Mouse (Mus musculus) liver, embryonic 12.5 days (tissue): Measurements from ENCODE around the gene Jak1. TPM values are rescaled to one million over a fixed set of nuclear protein-coding genes. Genes with fewer than 3 reads are reported as not detected.
"Not testable (repeated sequence)": the region's sequence is repeated elsewhere in the genome, so short reads cannot be mapped to it uniquely, and the experiment has no call there.

Source experiments
- ATAC-seq: fragments of 200-750 bp; cut with Nextera tagmentation; 2 replicates; pipeline ENCODE4 v1.8.0; 2017; ENCODE audit warnings: moderate number of reproducible peaks, mild to moderate bottlenecking, moderate library complexity
- H3K27ac ChIP-seq: fragments of 300-500 bp; sonication (generic); 2 replicates; pipeline ENCODE4 v1.5.1; 2016; ENCODE audit warnings: mild to moderate bottlenecking
- H3K27me3 ChIP-seq: fragments of 300-500 bp; sonication (generic); replicated peaks from 2 replicates; pipeline ENCODE4 v1.6.1; 2016; ENCODE audit warnings: mild to moderate bottlenecking, moderate library complexity
- H3K36me3 ChIP-seq: fragments of 300-500 bp; sonication (generic); 2 replicates; pipeline ENCODE4 v1.6.1; 2016; ENCODE audit warnings: mild to moderate bottlenecking, moderate library complexity
- H3K4me1 ChIP-seq: fragments of 300-500 bp; sonication (generic); 2 replicates; pipeline ENCODE4 v1.6.1; 2016
- H3K4me2 ChIP-seq: fragments of 300-500 bp; sonication (generic); 2 replicates; pipeline ENCODE4 v1.6.1; 2016; ENCODE audit warnings: mild to moderate bottlenecking, moderate library complexity
- H3K4me3 ChIP-seq: fragments of 300-500 bp; sonication (generic); 2 replicates; pipeline ENCODE4 v1.5.1; 2016; ENCODE audit warnings: mild to moderate bottlenecking, moderate library complexity
- H3K9ac ChIP-seq: fragments of 300-500 bp; sonication (generic); 2 replicates; pipeline ENCODE4 v1.6.1; 2016; ENCODE audit warnings: mild to moderate bottlenecking, moderate library complexity
- H3K9me3 ChIP-seq: fragments of 300-500 bp; sonication (generic); replicated peaks from 2 replicates; pipeline ENCODE4 v1.6.1; 2016; ENCODE audit warnings: mild to moderate bottlenecking, moderate library complexity
- WGBS: fragments of 180-500 bp; shearing (Covaris S2); methylation state at CpG from one replicate; pipeline ENCODE4 v1.1.7; 2016; ENCODE audit not compliant: insufficient replicate concordance; 5-methylcytosine and 5-hydroxymethylcytosine counted together
- polyA plus RNA-seq: library from polyadenylated mRNA; unstranded; fragments of >200 nt; fragmentation: Nextera tagmentation; extraction: Ambion mirVana; gene quantifications from 2 replicates; pipeline ENCODE4 v1.2.1, GENCODE M21; 2016

Jak1 gene
- polyA plus RNA-seq, 1 experiment from 2014 or later: 59.7 TPM

- Histone ChIP-seq H3K27me3 (no peaks in the 10 kb centered on the region), H3K4me3 (no peak overlapping the region), H3K9me3 (no peaks in the 10 kb centered on the region), H3K9ac (no peak overlapping the region), H3K4me2 (no peak overlapping the region), H3K4me1 (peaks cover 4% of the 10 kb centered on the region), H3K27ac (no peak overlapping the region), H3K36me3 (no peaks in the 10 kb centered on the region)
- WGBS: 71% methylated on average over 3 of the region's 3 CpGs
- no peak for ATAC-seq
Observed at GRCm38 (mm10) chr4:101270734-101271133, 5.7 kb upstream of the Jak1 start.

GRCm38 (mm10) chr4:101268506-101268905 lies 3.4 kb upstream of the Jak1 start:
- not testable (repeated sequence) for H3K9me3 ChIP-seq, H3K36me3 ChIP-seq, H3K27me3 ChIP-seq, H3K4me3 ChIP-seq, H3K9ac ChIP-seq, H3K4me2 ChIP-seq, ATAC-seq, H3K27ac ChIP-seq
- peaks cover 17% of the 10 kb centered on the region for H3K4me1 ChIP-seq
- 69% methylated on average over 1 of the region's 1 CpGs for WGBS

GRCm38 (mm10) chr4:101265523-101265922 lies 441 bp upstream of the Jak1 start:
- Histone ChIP-seq H3K4me3 (peak overlapping the region; percentile 99), H3K4me2 (peak overlapping the region; percentile 83), H3K4me1 (peaks cover 45% of the 10 kb centered on the region), H3K27me3 (no peaks in the 10 kb centered on the region), H3K27ac (peak overlapping the region; percentile 67; the same call in 1 of the 2 replicates), H3K36me3 (no peaks in the 10 kb centered on the region), H3K9ac (peak overlapping the region; percentile 98), H3K9me3 (no peaks in the 10 kb centered on the region)
- ATAC-seq: peak; percentile 30; the same call in 1 of the 2 replicates
- 23% methylated on average over 7 of the region's 7 CpGs for WGBS

GRCm38 (mm10) chr4:101263968-101264740 lies 928 bp downstream of the Jak1 start:
- Histone ChIP-seq H3K4me2 (peak overlapping the region; percentile 83), H3K9ac (peak overlapping the region; percentile 98), H3K27ac (peak overlapping the region; percentile 92), H3K4me3 (peak overlapping the region; percentile 99), H3K36me3 (no peaks in the 10 kb centered on the region), H3K27me3 (no peaks in the 10 kb centered on the region), H3K9me3 (no peaks in the 10 kb centered on the region), H3K4me1 (peaks cover 56% of the 10 kb centered on the region)
- ATAC-seq: peak; percentile 50
- WGBS: 4% methylated on average over 26 of the region's 26 CpGs

GRCm38 (mm10) chr4:101261596-101261995 lies 3.5 kb downstream of the Jak1 start:
- H3K4me2 ChIP-seq: no peak overlapping the region
- H3K27me3 ChIP-seq: no peaks in the 10 kb centered on the region
- 75% methylated on average over 5 of the region's 5 CpGs for WGBS
- no peak overlapping the region for H3K27ac ChIP-seq
- H3K9ac ChIP-seq: no peak overlapping the region
- ATAC-seq: no peak
- peaks cover 74% of the 10 kb centered on the region for H3K4me1 ChIP-seq
- no peaks in the 10 kb centered on the region; the same call in 1 of the 2 replicates for H3K36me3 ChIP-seq
- no peaks in the 10 kb centered on the region for H3K9me3 ChIP-seq
- H3K4me3 ChIP-seq: no peak overlapping the region

GRCm38 (mm10) chr4:101260744-101261291 lies 4.3 kb downstream of the Jak1 start:
- WGBS: 43% methylated on average over 8 of the region's 8 CpGs
- no peak for ATAC-seq
- no peak overlapping the region for H3K4me3 ChIP-seq
- no peak overlapping the region for H3K27ac ChIP-seq
- H3K4me1 ChIP-seq: peaks cover 76% of the 10 kb centered on the region
- H3K4me2 ChIP-seq: peak overlapping the region; percentile 3; the same call in 1 of the 2 replicates
- H3K9me3 ChIP-seq: no peaks in the 10 kb centered on the region
- H3K27me3 ChIP-seq: no peaks in the 10 kb centered on the region
- no peaks in the 10 kb centered on the region; the same call in 1 of the 2 replicates for H3K36me3 ChIP-seq
- H3K9ac ChIP-seq: no peak overlapping the region

GRCm38 (mm10) chr4:101256526-101257210 lies 8.4 kb downstream of the Jak1 start:
- H3K4me2 ChIP-seq: no peak overlapping the region
- no peak overlapping the region for H3K9ac ChIP-seq
- H3K4me1 ChIP-seq: peaks cover 88% of the 10 kb centered on the region
- H3K36me3 ChIP-seq: no peaks in the 10 kb centered on the region; the same call in 1 of the 2 replicates
- no peaks in the 10 kb centered on the region for H3K9me3 ChIP-seq
- WGBS: 80% methylated on average over 3 of the region's 3 CpGs
- no peaks in the 10 kb centered on the region for H3K27me3 ChIP-seq
- ATAC-seq: no peak
- no peak overlapping the region for H3K27ac ChIP-seq
- H3K4me3 ChIP-seq: no peak overlapping the region

GRCm38 (mm10) chr4:101254606-101255349 lies 10.3 kb downstream of the Jak1 start:
- H3K4me2 ChIP-seq: peak overlapping the region; percentile 43
- H3K36me3 ChIP-seq: no peaks in the 10 kb centered on the region; the same call in 1 of the 2 replicates
- H3K4me3 ChIP-seq: no peak overlapping the region
- peak overlapping the region; percentile 31 for H3K9ac ChIP-seq
- H3K9me3 ChIP-seq: no peaks in the 10 kb centered on the region
- H3K27me3 ChIP-seq: no peaks in the 10 kb centered on the region
- ATAC-seq: no peak
- 32% methylated on average over 8 of the region's 8 CpGs for WGBS
- H3K4me1 ChIP-seq: peaks cover 85% of the 10 kb centered on the region
- peak overlapping the region; percentile 51 for H3K27ac ChIP-seq

- no peaks in the 10 kb centered on the region for H3K9me3 ChIP-seq
- H3K9ac ChIP-seq: peak overlapping the region; percentile 31
- ATAC-seq: 0 out of 2 replicates have a peak, but pooled peaks have one; percentile 29
- no peaks in the 10 kb centered on the region; the same call in 1 of the 2 replicates for H3K36me3 ChIP-seq
- 35% methylated on average over 7 of the region's 7 CpGs for WGBS
- H3K27ac ChIP-seq: peak overlapping the region; percentile 51
- H3K4me1 ChIP-seq: peaks cover 83% of the 10 kb centered on the region
- H3K4me2 ChIP-seq: peak overlapping the region; percentile 43
- no peaks in the 10 kb centered on the region for H3K27me3 ChIP-seq
- H3K4me3 ChIP-seq: no peak overlapping the region
Observed at GRCm38 (mm10) chr4:101254015-101254414, 11.1 kb downstream of the Jak1 start.

GRCm38 (mm10) chr4:101252781-101253622 lies 12.1 kb downstream of the Jak1 start:
- H3K9ac ChIP-seq: no peak overlapping the region
- H3K4me3 ChIP-seq: no peak overlapping the region
- H3K4me1 ChIP-seq: peaks cover 82% of the 10 kb centered on the region
- H3K27me3 ChIP-seq: no peaks in the 10 kb centered on the region
- peak overlapping the region; percentile 51 for H3K27ac ChIP-seq
- H3K4me2 ChIP-seq: peak overlapping the region; percentile 43
- no peaks in the 10 kb centered on the region; the same call in 1 of the 2 replicates for H3K36me3 ChIP-seq
- no peak for ATAC-seq
- 31% methylated on average over 13 of the region's 13 CpGs for WGBS
- no peaks in the 10 kb centered on the region for H3K9me3 ChIP-seq

GRCm38 (mm10) chr4:101252016-101252415 lies 13.1 kb downstream of the Jak1 start:
- no peak overlapping the region for H3K9ac ChIP-seq
- H3K4me2 ChIP-seq: no peak overlapping the region
- peaks cover 90% of the 10 kb centered on the region for H3K4me1 ChIP-seq
- ATAC-seq: no peak
- no peak overlapping the region for H3K27ac ChIP-seq
- no peaks in the 10 kb centered on the region for H3K9me3 ChIP-seq
- no peaks in the 10 kb centered on the region for H3K27me3 ChIP-seq
- no peaks in the 10 kb centered on the region for H3K36me3 ChIP-seq
- no peak overlapping the region for H3K4me3 ChIP-seq
